Mouse (Mus musculus) midbrain, postnatal 0 days (tissue): ENCODE measurements at regions not wholly inside any gene's neighbourhood (a gene's known extent, or its start where the extent isn't known, plus 50 kb on each side); places are given as distances from the start of the nearest gene placed in this dataset.

Experiments
- ATAC-seq: fragments of 200-750 bp; cut with Nextera tagmentation; 2 replicates; pipeline ENCODE4 v1.8.0; 2017; ENCODE audit warnings: moderate number of reproducible peaks, mild to moderate bottlenecking, moderate TSS enrichment, moderate library complexity; ENCODE audit not compliant: low FRiP score
- DNase-seq: peaks from one replicate; pipeline ENCODE4 v3.0.0-alpha.2; 2015; ENCODE audit warnings: low spot score
- H3K27ac ChIP-seq: fragments of 300-500 bp; sonication (generic); 2 replicates; pipeline ENCODE4 v1.5.1; 2014; ENCODE audit warnings: low read depth, mild to moderate bottlenecking, low read length, mixed read lengths
- H3K27me3 ChIP-seq: fragments of 300-500 bp; sonication (generic); 2 replicates; pipeline ENCODE4 v1.6.1; 2014; ENCODE audit warnings: low read length, control low read depth, mixed read lengths; ENCODE audit not compliant: insufficient read depth
- H3K36me3 ChIP-seq: fragments of 300-500 bp; sonication (generic); 2 replicates; pipeline ENCODE4 v1.6.1; 2014; ENCODE audit warnings: low read length, control low read depth, mixed read lengths; ENCODE audit not compliant: insufficient read depth
- H3K4me1 ChIP-seq: fragments of 300-500 bp; sonication (generic); 2 replicates; pipeline ENCODE4 v1.6.1; 2014; ENCODE audit warnings: mild to moderate bottlenecking, control low read depth, antibody characterized with exemption, low read length, mixed read lengths; ENCODE audit not compliant: insufficient read depth
- H3K4me2 ChIP-seq: fragments of 300-500 bp; sonication (generic); 2 replicates; pipeline ENCODE4 v1.6.1; 2014; ENCODE audit warnings: low read depth, mild to moderate bottlenecking, low read length, mixed read lengths; ENCODE audit not compliant: poor library complexity, severe bottlenecking
- H3K4me3 ChIP-seq: fragments of 300-500 bp; sonication (generic); 2 replicates; pipeline ENCODE4 v1.5.1; 2014; ENCODE audit warnings: low read depth, mild to moderate bottlenecking, low read length, moderate library complexity
- H3K9ac ChIP-seq: fragments of 300-500 bp; sonication (generic); replicated peaks from 2 replicates; pipeline ENCODE4 v1.6.1; 2014; ENCODE audit warnings: mild to moderate bottlenecking, low read length, moderate library complexity, mixed read lengths; ENCODE audit not compliant: poor library complexity, severe bottlenecking
- H3K9me3 ChIP-seq: fragments of 300-500 bp; sonication (generic); 2 replicates; pipeline ENCODE4 v1.6.1; 2016; ENCODE audit warnings: low read length, control low read depth
- CTCF ChIP-seq: IDR thresholded peaks from 2 replicates; pipeline ENCODE4 v1.5.1; 2016; ENCODE audit warnings: antibody characterized with exemption, mild to moderate bottlenecking
- WGBS: fragments of 180-500 bp; shearing (Covaris S2); extraction: QIAGEN DNeasy Blood & Tissue Kit; methylation state at CpG from one replicate; pipeline ENCODE4 v1.1.7; 2014; 5-methylcytosine and 5-hydroxymethylcytosine counted together

- no peaks in the 10 kb centered on the region for H3K9me3 ChIP-seq
- WGBS: 41% methylated on average over 7 of the region's 7 CpGs
- ATAC-seq: no peak
- H3K4me3 ChIP-seq: no peak overlapping the region
- no peak for DNase-seq
- no peak overlapping the region for H3K27ac ChIP-seq
- TF ChIP-seq CTCF: no peak
- H3K9ac ChIP-seq: no peak overlapping the region
- H3K27me3 ChIP-seq: no peaks in the 10 kb centered on the region
- H3K4me2 ChIP-seq: no peak overlapping the region
- H3K4me1 ChIP-seq: peaks cover 6% of the 10 kb centered on the region; the same call in 1 of the 2 replicates
- H3K36me3 ChIP-seq: no peaks in the 10 kb centered on the region
These were observed 74.0 kb downstream of the Skor1 start for GRCm38 (mm10) chr9:63074803-63075202.

GRCm38 (mm10) chr9:63074023-63074750, 74.6 kb downstream of the Skor1 start:
- no peak for DNase-seq
- H3K36me3 ChIP-seq: no peaks in the 10 kb centered on the region
- H3K4me3 ChIP-seq: no peak overlapping the region
- H3K4me2 ChIP-seq: no peak overlapping the region
- 21% methylated on average over 10 of the region's 10 CpGs for WGBS
- no peaks in the 10 kb centered on the region for H3K9me3 ChIP-seq
- no peaks in the 10 kb centered on the region for H3K27me3 ChIP-seq
- H3K9ac ChIP-seq: no peak overlapping the region
- no peak for ATAC-seq
- no peak overlapping the region for H3K27ac ChIP-seq
- peaks cover 6% of the 10 kb centered on the region; the same call in 1 of the 2 replicates for H3K4me1 ChIP-seq
- TF ChIP-seq CTCF: no peak

- WGBS: 57% methylated on average over 6 of the region's 6 CpGs
- ATAC-seq (no peak), DNase-seq (no peak)
- Histone ChIP-seq H3K4me3 (no peak overlapping the region), H3K4me1 (peaks cover 6% of the 10 kb centered on the region; the same call in 1 of the 2 replicates), H3K4me2 (no peak overlapping the region), H3K9me3 (no peaks in the 10 kb centered on the region), H3K27ac (no peak overlapping the region), H3K36me3 (no peaks in the 10 kb centered on the region), H3K9ac (no peak overlapping the region), H3K27me3 (no peaks in the 10 kb centered on the region)
- no peak for TF ChIP-seq CTCF
These were observed 77.7 kb downstream of the Skor1 start for GRCm38 (mm10) chr9:63071032-63071431.

GRCm38 (mm10) chr9:63069919-63070318, 78.8 kb downstream of the Skor1 start:
- peaks cover 4% of the 10 kb centered on the region; the same call in 1 of the 2 replicates for H3K4me1 ChIP-seq
- TF ChIP-seq CTCF: no peak
- ATAC-seq: no peak
- H3K4me2 ChIP-seq: no peak overlapping the region
- DNase-seq: no peak
- no peak overlapping the region for H3K27ac ChIP-seq
- no peaks in the 10 kb centered on the region for H3K9me3 ChIP-seq
- H3K27me3 ChIP-seq: no peaks in the 10 kb centered on the region
- 58% methylated on average over 6 of the region's 6 CpGs for WGBS
- no peak overlapping the region for H3K9ac ChIP-seq
- no peaks in the 10 kb centered on the region for H3K36me3 ChIP-seq
- H3K4me3 ChIP-seq: no peak overlapping the region

GRCm38 (mm10) chr9:63067054-63067406, 79.3 kb upstream of the Pias1 start:
- no peaks in the 10 kb centered on the region for H3K27me3 ChIP-seq
- H3K9me3 ChIP-seq: peaks cover 7% of the 10 kb centered on the region
- H3K4me3 ChIP-seq: no peak overlapping the region
- no peaks in the 10 kb centered on the region for H3K4me1 ChIP-seq
- H3K36me3 ChIP-seq: no peaks in the 10 kb centered on the region
- 73% methylated on average over 2 of the region's 2 CpGs for WGBS
- no peak overlapping the region for H3K27ac ChIP-seq
- H3K4me2 ChIP-seq: no peak overlapping the region
- ATAC-seq (no peak), DNase-seq (no peak)
- no peak for TF ChIP-seq CTCF
- H3K9ac ChIP-seq: no peak overlapping the region

GRCm38 (mm10) chr9:63066384-63067053, 78.8 kb upstream of the Pias1 start:
- Histone ChIP-seq H3K27me3 (no peaks in the 10 kb centered on the region), H3K9ac (no peak overlapping the region), H3K4me2 (no peak overlapping the region), H3K4me1 (no peaks in the 10 kb centered on the region), H3K4me3 (no peak overlapping the region), H3K9me3 (peaks cover 7% of the 10 kb centered on the region), H3K36me3 (no peaks in the 10 kb centered on the region), H3K27ac (no peak overlapping the region)
- no peak for TF ChIP-seq CTCF
- DNase-seq: no peak
- no peak for ATAC-seq
- WGBS: 86% methylated on average over 10 of the region's 10 CpGs
